Mouse (Mus musculus): ENCODE results near the gene Lhfpl5. TPM values are rescaled to one million over a fixed set of nuclear protein-coding genes. Genes with fewer than 3 reads are reported as not detected.

Gene Lhfpl5
- polyA plus RNA-seq, 1 experiment from 2014 or later = not detected

DNA sequence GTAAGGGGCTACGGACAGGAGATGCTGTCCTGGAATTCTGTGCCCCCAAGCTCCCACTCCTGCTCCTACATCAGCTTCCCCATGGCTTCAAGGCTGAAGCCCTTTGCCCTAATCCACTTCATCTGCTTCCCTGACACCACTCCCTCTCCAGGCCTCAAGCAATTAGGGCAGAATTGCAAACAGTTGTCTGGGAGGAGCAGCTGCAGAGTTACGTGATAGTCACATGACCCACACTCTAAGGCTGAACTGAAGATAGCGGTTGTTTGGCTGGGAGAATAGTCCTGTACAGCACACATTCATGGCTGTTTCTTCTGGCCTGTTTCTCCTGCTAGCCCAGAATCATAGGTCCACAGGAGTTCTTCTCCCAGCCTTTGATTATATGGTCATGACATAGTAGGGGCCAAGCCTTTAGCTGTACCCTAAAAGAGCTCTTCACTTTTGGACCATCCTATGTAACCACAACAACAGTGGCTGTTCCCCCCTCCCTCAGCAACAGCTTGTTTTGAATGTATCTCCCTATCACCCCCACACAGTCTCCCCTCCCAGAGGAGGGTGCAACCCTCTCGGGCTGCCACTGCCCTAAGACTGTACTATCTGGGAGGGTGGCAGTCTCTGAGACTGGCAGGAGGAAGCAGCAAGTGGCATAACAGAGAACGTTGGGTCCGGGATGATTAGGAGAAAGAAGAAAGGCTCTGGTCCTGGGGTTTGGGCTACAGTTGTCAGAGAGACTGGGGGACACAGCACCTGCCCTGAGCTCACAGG is 18.6 kb upstream of the Lhfpl5 start:
- no peaks in the 10 kb centered on the region for H3K36me3 ChIP-seq (ENCODE audit: inconsistent target)
- WGBS (ENCODE audit: missing documents) = 45% methylated on average over 6 of the region's 6 CpGs
- H3K79me2 ChIP-seq (ENCODE audit: inconsistent target) = no peaks in the 10 kb centered on the region
- no peak overlapping the region for H3K27ac ChIP-seq
- no peak overlapping the region for H3K4me3 ChIP-seq (ENCODE audit: inconsistent target)

DNA sequence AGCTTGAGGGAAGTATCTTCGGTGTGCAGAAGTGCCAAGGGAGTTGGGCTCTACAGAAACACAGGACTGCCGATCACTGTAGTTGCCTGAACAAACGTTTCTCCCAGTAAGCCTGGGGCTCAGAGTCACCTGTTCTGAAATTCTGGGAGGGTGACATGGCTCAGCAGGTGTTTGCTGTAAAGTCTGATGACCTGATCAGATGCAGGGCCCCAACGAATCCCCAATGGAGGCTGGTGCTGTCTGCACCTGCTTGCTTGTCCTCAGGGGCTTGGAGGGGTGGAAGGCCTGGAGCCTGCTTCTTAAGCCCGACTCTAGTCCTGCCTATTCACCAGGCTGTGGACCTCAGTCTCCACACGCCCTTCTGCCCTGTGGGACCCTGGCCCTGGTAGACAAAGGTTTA is 17.7 kb upstream of the Lhfpl5 start:
- Histone ChIP-seq H3K27ac (no peak overlapping the region), H3K36me3 (ENCODE audit: inconsistent target) (no peaks in the 10 kb centered on the region), H3K79me2 (ENCODE audit: inconsistent target) (no peaks in the 10 kb centered on the region), H3K4me3 (ENCODE audit: inconsistent target) (no peak overlapping the region)
- 81% methylated on average over 6 of the region's 6 CpGs for WGBS (ENCODE audit: missing documents)

DNA sequence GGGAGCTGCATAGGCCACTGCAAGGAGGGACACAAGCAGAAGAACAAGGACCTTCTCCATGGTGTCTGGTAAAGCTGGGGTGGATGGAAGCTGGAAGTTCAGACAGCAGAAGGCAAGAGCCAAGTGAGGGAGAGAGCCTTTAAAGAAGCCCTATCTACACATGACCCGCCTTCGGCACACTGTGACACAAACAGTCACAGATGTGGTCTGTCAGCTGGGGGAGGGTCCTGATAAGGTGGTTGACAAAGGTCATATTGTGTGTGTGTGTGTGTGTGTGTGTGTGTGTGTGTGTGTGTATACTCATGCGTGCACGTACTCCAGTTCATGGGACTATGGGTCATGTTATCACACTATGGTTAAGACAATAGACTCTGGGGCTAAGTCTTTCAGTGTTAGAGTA is 14.8 kb upstream of the Lhfpl5 start, which contains the start of gene Clps:
Gene Clps, minus strand, starts transcription at position 169 of the 400 bp plus-strand sequence.
- 94% methylated on average over 4 of the region's 4 CpGs for WGBS (ENCODE audit: missing documents)
- no peaks in the 10 kb centered on the region for H3K79me2 ChIP-seq (ENCODE audit: inconsistent target)
- H3K27ac ChIP-seq = no peak within 1 kb of the TSS
- no peaks in the 10 kb centered on the region for H3K36me3 ChIP-seq (ENCODE audit: inconsistent target)
- H3K4me3 ChIP-seq (ENCODE audit: inconsistent target) = no peak within 1 kb of the TSS

GRCm38 (mm10) chr17:28561613-28562012 is 13.8 kb upstream of the Lhfpl5 start:
- 82% methylated on average over 7 of the region's 7 CpGs for WGBS (ENCODE audit: missing documents)
- no peak overlapping the region for H3K4me3 ChIP-seq (ENCODE audit: inconsistent target)
- H3K27ac ChIP-seq = no peak overlapping the region
- no peaks in the 10 kb centered on the region for H3K79me2 ChIP-seq (ENCODE audit: inconsistent target)
- no peaks in the 10 kb centered on the region for H3K36me3 ChIP-seq (ENCODE audit: inconsistent target)

DNA sequence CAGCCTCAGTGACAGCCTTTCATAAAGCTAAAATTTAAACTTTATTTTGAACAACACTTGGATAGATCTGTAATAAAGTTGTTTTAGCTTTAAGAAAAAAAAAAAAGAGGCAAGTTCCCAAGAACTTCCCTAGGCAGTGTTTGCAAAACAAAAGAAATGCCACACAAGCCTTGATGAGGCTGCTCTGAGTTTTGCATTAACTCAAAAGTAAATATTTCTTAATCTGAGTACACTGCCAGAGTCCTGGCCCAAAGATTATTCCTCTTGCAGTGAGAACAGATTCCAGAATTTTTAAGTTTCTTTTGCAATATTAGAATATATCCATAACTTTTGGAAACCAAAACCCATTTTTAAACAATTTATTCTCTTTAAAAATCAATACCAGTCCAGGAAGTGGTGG is 10.3 kb upstream of the Lhfpl5 start:
- no peak overlapping the region for H3K27ac ChIP-seq
- H3K79me2 ChIP-seq (ENCODE audit: inconsistent target) = no peaks in the 10 kb centered on the region
- no peak overlapping the region for H3K4me3 ChIP-seq (ENCODE audit: inconsistent target)
- no peaks in the 10 kb centered on the region for H3K36me3 ChIP-seq (ENCODE audit: inconsistent target)

DNA sequence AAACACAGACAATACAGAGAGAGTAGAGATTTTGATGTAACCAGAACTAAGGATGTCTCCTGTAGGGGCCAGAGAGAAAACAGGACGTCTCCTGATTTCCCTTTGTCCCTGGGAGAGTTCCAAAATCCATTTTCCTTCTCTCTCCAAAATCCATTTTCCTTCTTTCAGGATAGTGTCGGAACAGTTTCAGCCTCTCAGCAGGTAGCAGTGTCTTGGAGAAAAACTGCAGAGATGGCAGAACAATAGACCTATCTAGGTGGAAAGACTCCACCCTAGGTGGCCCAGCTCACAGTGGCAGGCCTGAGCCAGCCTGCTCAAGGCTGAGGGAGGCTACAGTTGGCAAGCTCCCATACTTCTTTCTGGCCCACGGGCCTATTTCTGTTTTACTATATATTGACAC is 7.9 kb upstream of the Lhfpl5 start:
- WGBS (ENCODE audit: missing documents) = 67% methylated on average over 3 of the region's 3 CpGs
- Histone ChIP-seq H3K36me3 (ENCODE audit: inconsistent target) (no peaks in the 10 kb centered on the region), H3K79me2 (ENCODE audit: inconsistent target) (no peaks in the 10 kb centered on the region), H3K27ac (no peak overlapping the region), H3K4me3 (ENCODE audit: inconsistent target) (no peak overlapping the region)

DNA sequence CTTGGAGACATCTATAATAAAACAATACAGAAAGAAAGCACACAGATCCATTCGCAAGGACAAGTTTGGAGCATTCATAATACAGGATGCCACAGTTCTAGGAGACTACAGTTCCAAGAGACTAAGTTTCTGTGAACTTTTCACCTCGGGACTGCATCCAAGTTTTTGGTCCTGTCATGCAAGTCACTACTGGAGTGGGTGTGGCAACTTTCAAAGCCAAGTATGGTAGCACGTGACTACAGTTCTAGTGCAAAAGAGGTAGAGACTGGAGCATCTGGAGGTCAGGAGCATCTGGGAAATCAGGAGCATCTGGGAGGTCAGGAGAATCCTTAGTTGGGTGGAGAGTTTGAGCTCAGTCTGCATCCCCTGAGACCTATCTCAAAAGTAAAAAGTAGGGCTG is 3.6 kb upstream of the Lhfpl5 start:
- Histone ChIP-seq H3K27ac (no peak overlapping the region), H3K36me3 (ENCODE audit: inconsistent target) (no peaks in the 10 kb centered on the region), H3K79me2 (ENCODE audit: inconsistent target) (no peaks in the 10 kb centered on the region), H3K4me3 (ENCODE audit: inconsistent target) (no peak overlapping the region)
- 78% methylated on average over 3 of the region's 3 CpGs for WGBS (ENCODE audit: missing documents)

GRCm38 (mm10) chr17:28572521-28572920 is 2.9 kb upstream of the Lhfpl5 start:
- H3K27ac ChIP-seq = no peak overlapping the region
- WGBS (ENCODE audit: missing documents) = 76% methylated on average over 7 of the region's 7 CpGs
- no peak overlapping the region for H3K4me3 ChIP-seq (ENCODE audit: inconsistent target)
- H3K79me2 ChIP-seq (ENCODE audit: inconsistent target) = no peaks in the 10 kb centered on the region
- H3K36me3 ChIP-seq (ENCODE audit: inconsistent target) = no peaks in the 10 kb centered on the region

GRCm38 (mm10) chr17:28572941-28573340 is 2.5 kb upstream of the Lhfpl5 start:
- WGBS (ENCODE audit: missing documents) = 85% methylated on average over 6 of the region's 6 CpGs
- H3K36me3 ChIP-seq (ENCODE audit: inconsistent target) = no peaks in the 10 kb centered on the region
- H3K27ac ChIP-seq = no peak overlapping the region
- no peak overlapping the region for H3K4me3 ChIP-seq (ENCODE audit: inconsistent target)
- no peaks in the 10 kb centered on the region for H3K79me2 ChIP-seq (ENCODE audit: inconsistent target)

GRCm38 (mm10) chr17:28580396-28580795 is 5.0 kb downstream of the Lhfpl5 start:
- no peak overlapping the region for H3K27ac ChIP-seq
- 11% methylated on average over 7 of the region's 9 CpGs for WGBS (ENCODE audit: missing documents)
- no peaks in the 10 kb centered on the region for H3K36me3 ChIP-seq (ENCODE audit: inconsistent target)
- H3K79me2 ChIP-seq (ENCODE audit: inconsistent target) = no peaks in the 10 kb centered on the region
- H3K4me3 ChIP-seq (ENCODE audit: inconsistent target) = no peak overlapping the region

GRCm38 (mm10) chr17:28581056-28581455 is 5.6 kb downstream of the Lhfpl5 start:
- Histone ChIP-seq H3K36me3 (ENCODE audit: inconsistent target) (no peaks in the 10 kb centered on the region), H3K79me2 (ENCODE audit: inconsistent target) (no peaks in the 10 kb centered on the region), H3K27ac (no peak overlapping the region), H3K4me3 (ENCODE audit: inconsistent target) (no peak overlapping the region)
- WGBS (ENCODE audit: missing documents) = 56% methylated on average over 2 of the region's 2 CpGs

- Histone ChIP-seq H3K79me2 (ENCODE audit: inconsistent target) (no peaks in the 10 kb centered on the region), H3K36me3 (ENCODE audit: inconsistent target) (peaks cover 22% of the 10 kb centered on the region; the same call in 1 of the 2 replicates), H3K27ac (no peak overlapping the region), H3K4me3 (ENCODE audit: inconsistent target) (no peak overlapping the region)
- WGBS (ENCODE audit: missing documents) = 90% methylated on average over 3 of the region's 3 CpGs
Observed at GRCm38 (mm10) chr17:28586509-28586908, 11.1 kb downstream of the Lhfpl5 start.

GRCm38 (mm10) chr17:28588591-28588990 is 13.2 kb downstream of the Lhfpl5 start:
- WGBS (ENCODE audit: missing documents) = 50% methylated on average over 2 of the region's 2 CpGs
- no peak overlapping the region for H3K27ac ChIP-seq
- H3K4me3 ChIP-seq (ENCODE audit: inconsistent target) = no peak overlapping the region
- H3K36me3 ChIP-seq (ENCODE audit: inconsistent target) = peaks cover 38% of the 10 kb centered on the region; the same call in 1 of the 2 replicates
- no peaks in the 10 kb centered on the region for H3K79me2 ChIP-seq (ENCODE audit: inconsistent target)

DNA sequence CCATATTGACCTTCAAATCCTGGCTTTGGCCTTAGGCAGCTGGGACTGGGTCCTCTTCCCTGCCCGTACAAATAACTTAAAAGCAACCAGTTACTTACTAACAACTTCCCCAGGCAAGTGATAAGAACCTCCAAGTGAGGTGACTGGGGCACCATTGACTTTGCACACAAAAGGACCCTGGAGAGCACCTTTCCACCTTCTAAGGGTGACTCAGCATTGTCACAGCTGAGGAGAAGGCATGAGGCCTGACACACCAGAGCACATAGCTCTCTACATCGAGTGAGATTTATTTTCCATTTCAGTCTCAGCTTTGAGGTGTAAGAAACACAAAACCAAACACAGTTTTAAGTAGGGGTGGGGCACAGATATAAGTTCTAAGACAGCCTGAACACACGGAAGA is 15.2 kb downstream of the Lhfpl5 start:
- Histone ChIP-seq H3K79me2 (ENCODE audit: inconsistent target) (no peaks in the 10 kb centered on the region), H3K36me3 (ENCODE audit: inconsistent target) (peaks cover 43% of the 10 kb centered on the region; the same call in 1 of the 2 replicates)
- 87% methylated on average over 3 of the region's 3 CpGs for WGBS (ENCODE audit: missing documents)

DNA sequence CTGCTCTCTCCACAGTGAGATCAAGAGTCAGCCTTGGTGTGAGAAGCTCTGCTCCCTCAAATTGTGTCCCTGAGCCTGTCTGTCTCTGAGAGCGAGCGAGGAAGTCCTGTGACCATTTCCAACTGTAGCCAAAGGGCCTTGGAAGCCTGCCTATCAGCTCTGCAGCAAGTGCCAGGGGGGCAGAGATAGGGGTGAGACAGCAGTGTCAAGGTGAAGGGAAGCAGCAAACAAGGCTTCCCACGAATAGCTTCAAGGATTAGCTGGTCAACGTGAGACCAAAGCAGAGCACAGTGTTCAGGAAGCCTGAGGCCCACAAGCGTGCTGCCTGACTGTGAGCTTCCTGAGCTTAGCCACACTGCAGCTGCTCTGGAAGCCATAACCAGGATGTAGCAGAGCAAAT is 16.0 kb downstream of the Lhfpl5 start:
- Histone ChIP-seq H3K36me3 (ENCODE audit: inconsistent target) (peaks cover 43% of the 10 kb centered on the region; the same call in 1 of the 2 replicates), H3K27ac (no peak overlapping the region), H3K4me3 (ENCODE audit: inconsistent target) (no peak overlapping the region), H3K79me2 (ENCODE audit: inconsistent target) (no peaks in the 10 kb centered on the region)
- WGBS (ENCODE audit: missing documents) = 77% methylated on average over 5 of the region's 5 CpGs

More for the DNA sequence above, 15.2 kb downstream of the Lhfpl5 start:
- H3K27ac ChIP-seq = no peak overlapping the region
- H3K4me3 ChIP-seq (ENCODE audit: inconsistent target) = no peak overlapping the region

GRCm38 (mm10) chr17:28592998-28593397 is 17.6 kb downstream of the Lhfpl5 start:
- Histone ChIP-seq H3K4me3 (ENCODE audit: inconsistent target) (no peak overlapping the region), H3K36me3 (ENCODE audit: inconsistent target) (peaks cover 49% of the 10 kb centered on the region; the same call in 1 of the 2 replicates), H3K79me2 (ENCODE audit: inconsistent target) (no peaks in the 10 kb centered on the region), H3K27ac (no peak overlapping the region)
- 20% methylated on average over 4 of the region's 4 CpGs for WGBS (ENCODE audit: missing documents)

Measured in macrophage (primary cell).